In genomic region chr11:88161051-88161581, GRCm38 (mm10) we compare ENCODE assay signal across 8 mouse cellular contexts. TPM values are rescaled to one million over a fixed set of nuclear protein-coding genes. Genes with fewer than 3 reads are reported as not detected.
DNase-seq lines count a peak whose midpoint lies in the region; ATAC-seq lines count a peak whose summit lies in the region.

No protein-coding gene starts in this region.

- peak overlapping the region; percentile 90 for H3K27ac ChIP-seq in embryonic facial prominence, embryonic 10.5 days (replicated peaks)
- peak overlapping the region; percentile 92 for H3K27ac ChIP-seq in heart, embryonic 12.5 days (ENCODE audit: poor library complexity, severe bottlenecking)
- peak overlapping the region; percentile 92 for H3K27ac ChIP-seq in kidney, embryonic 15.5 days
- no peak overlapping the region for H3K27ac ChIP-seq in liver, embryonic 15.5 days (replicated peaks)
- H3K27ac ChIP-seq in neural tube, embryonic 13.5 days (replicated peaks) = peak overlapping the region; percentile 95

- H3K9ac ChIP-seq in heart, embryonic 12.5 days = peak overlapping the region; percentile 67
- peak overlapping the region; percentile 27 for H3K9ac ChIP-seq in kidney, embryonic 15.5 days
- H3K9ac ChIP-seq in liver, embryonic 15.5 days = no peak overlapping the region
- H3K9ac ChIP-seq in neural tube, embryonic 13.5 days = peak overlapping the region; percentile 78

- DNase-seq in CD4-positive, CD25-positive, alpha-beta regulatory T cell, adult 2 months (ENCODE audit: low read depth, low spot score) = peak; percentile 54
- peak; percentile 88 for DNase-seq in embryonic facial prominence, embryonic 10.5 days (ENCODE audit: low spot score)
- DNase-seq in adipocyte (ENCODE audit: low spot score) = no peak

- H3K4me1 ChIP-seq in embryonic facial prominence, embryonic 10.5 days = peaks cover 86% of the 10 kb centered on the region
- H3K4me1 ChIP-seq in heart, embryonic 12.5 days (replicated peaks) = peaks cover 81% of the 10 kb centered on the region
- peaks cover 78% of the 10 kb centered on the region for H3K4me1 ChIP-seq in kidney, embryonic 15.5 days
- H3K4me1 ChIP-seq in liver, embryonic 15.5 days (replicated peaks) = peaks cover 13% of the 10 kb centered on the region
- H3K4me1 ChIP-seq in neural tube, embryonic 13.5 days (replicated peaks) = peaks cover 77% of the 10 kb centered on the region

- ATAC-seq in activated CD4-positive, CD25-positive, alpha-beta regulatory T cell, adult 4 months = peak; percentile 22
- peak; percentile 70 for ATAC-seq in heart, embryonic 12.5 days (ENCODE audit: insufficient number of reproducible peaks, low FRiP score)
- ATAC-seq in kidney, embryonic 15.5 days (replicated peaks; ENCODE audit: low FRiP score) = peak; percentile 73
- ATAC-seq in liver, embryonic 15.5 days (ENCODE audit: insufficient read depth) = no peak
- peak; percentile 66 for ATAC-seq in neural tube, embryonic 13.5 days (ENCODE audit: low read depth)

- peak overlapping the region; percentile 55 for H3K4me3 ChIP-seq in embryonic facial prominence, embryonic 10.5 days
- peak overlapping the region; percentile 42 for H3K4me3 ChIP-seq in heart, embryonic 12.5 days
- peak overlapping the region; percentile 38 for H3K4me3 ChIP-seq in kidney, embryonic 15.5 days (replicated peaks)
- peak overlapping the region; percentile 40 for H3K4me3 ChIP-seq in liver, embryonic 15.5 days (replicated peaks)
- H3K4me3 ChIP-seq in neural tube, embryonic 13.5 days = peak overlapping the region; percentile 43

- H3K27me3 ChIP-seq in embryonic facial prominence, embryonic 10.5 days (replicated peaks; ENCODE audit: low read depth, poor library complexity, severe bottlenecking) = no peaks in the 10 kb centered on the region
- H3K27me3 ChIP-seq in heart, embryonic 12.5 days (replicated peaks) = no peaks in the 10 kb centered on the region
- no peaks in the 10 kb centered on the region for H3K27me3 ChIP-seq in kidney, embryonic 15.5 days
- H3K27me3 ChIP-seq in liver, embryonic 15.5 days = peaks cover 41% of the 10 kb centered on the region
- H3K27me3 ChIP-seq in neural tube, embryonic 13.5 days = no peaks in the 10 kb centered on the region

- H3K4me2 ChIP-seq in heart, embryonic 12.5 days = peak overlapping the region; percentile 72
- peak overlapping the region; percentile 76 for H3K4me2 ChIP-seq in kidney, embryonic 15.5 days
- H3K4me2 ChIP-seq in liver, embryonic 15.5 days = peak overlapping the region; percentile 71
- peak overlapping the region; percentile 71 for H3K4me2 ChIP-seq in neural tube, embryonic 13.5 days

- 0 out of 2 replicates have a peak, but pooled peaks cover 7% of the 10 kb centered on the region for H3K36me3 ChIP-seq in embryonic facial prominence, embryonic 10.5 days (replicated peaks)
- H3K36me3 ChIP-seq in heart, embryonic 12.5 days = no peaks in the 10 kb centered on the region
- H3K36me3 ChIP-seq in kidney, embryonic 15.5 days = no peaks in the 10 kb centered on the region
- no peaks in the 10 kb centered on the region for H3K36me3 ChIP-seq in liver, embryonic 15.5 days (replicated peaks)
- H3K36me3 ChIP-seq in neural tube, embryonic 13.5 days = no peaks in the 10 kb centered on the region

- WGBS in embryonic facial prominence, embryonic 10.5 days = under 1% methylated on average over 33 of the region's 33 CpGs
- 1% methylated on average over 20 of the region's 33 CpGs for WGBS in heart, embryonic 12.5 days
- 1% methylated on average over 20 of the region's 33 CpGs for WGBS in kidney, embryonic 15.5 days
- 2% methylated on average over 20 of the region's 33 CpGs for WGBS in liver, embryonic 15.5 days (ENCODE audit: insufficient replicate concordance)
- 2% methylated on average over 18 of the region's 33 CpGs for WGBS in neural tube, embryonic 13.5 days

- H3K9me3 ChIP-seq in embryonic facial prominence, embryonic 10.5 days = no peaks in the 10 kb centered on the region
- no peaks in the 10 kb centered on the region for H3K9me3 ChIP-seq in heart, embryonic 12.5 days (replicated peaks)
- H3K9me3 ChIP-seq in kidney, embryonic 15.5 days (replicated peaks) = no peaks in the 10 kb centered on the region
- no peaks in the 10 kb centered on the region for H3K9me3 ChIP-seq in liver, embryonic 15.5 days (replicated peaks)
- H3K9me3 ChIP-seq in neural tube, embryonic 13.5 days = no peaks in the 10 kb centered on the region

RNA-seq across cellular contexts. Expression of gene Mrps23, which starts 43.1 kb away (rescaled TPM):
- 10 to 100 TPM; 96.8 to 98.7 TPM for polyA plus RNA-seq in activated CD4-positive, CD25-positive, alpha-beta regulatory T cell, adult 4 months (2017; shearing (Covaris generic))
- polyA plus RNA-seq in embryonic facial prominence, embryonic 10.5 days (2016; fragmentation: Nextera tagmentation; extraction: Ambion mirVana) = 60.4 and 71.7 TPM in 2 replicates
- 79.2 and 81.4 TPM in 2 replicates for polyA plus RNA-seq in heart, embryonic 12.5 days (2016; fragmentation: Nextera tagmentation; extraction: Ambion mirVana)
- polyA plus RNA-seq in kidney, embryonic 15.5 days (2015; fragmentation: Nextera tagmentation; extraction: Ambion mirVana) = 57.5 and 65.2 TPM in 2 replicates
- 25.0 and 26.9 TPM in 2 replicates for polyA plus RNA-seq in liver, embryonic 15.5 days (2015; fragmentation: Nextera tagmentation; extraction: Ambion mirVana)
- polyA plus RNA-seq in neural tube, embryonic 13.5 days (2015; fragmentation: Nextera tagmentation; extraction: Ambion mirVana) = 64.2 and 69.4 TPM in 2 replicates
